Comparison of ENCODE assay signal across 11 mouse cellular contexts in the genomic region with DNA sequence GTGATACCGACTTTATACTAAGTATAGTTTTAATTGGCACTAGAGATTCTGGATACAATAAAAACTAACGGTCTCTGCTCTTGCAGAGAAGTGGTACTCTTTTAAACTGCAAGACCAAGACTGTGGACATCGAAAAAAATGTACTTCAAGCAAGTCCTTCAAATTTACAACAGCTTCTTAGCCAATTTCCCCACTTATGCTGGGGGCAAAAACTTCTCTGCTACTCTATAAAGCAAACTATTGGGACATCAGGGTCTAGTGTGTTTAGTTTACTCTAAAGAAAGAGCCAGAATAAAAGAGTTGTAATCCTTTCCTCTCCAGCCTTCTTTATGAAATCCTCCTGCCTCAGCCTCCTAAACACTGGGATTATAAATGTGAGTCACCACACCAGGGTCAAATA. TPM values are rescaled to one million over a fixed set of nuclear protein-coding genes. Genes with fewer than 3 reads are reported as not detected.
DNase-seq lines count a peak whose midpoint lies in the region; ATAC-seq and TF ChIP-seq lines count a peak whose summit lies in the region.
"Had no signal": no experiment of that assay in that cellular context is flagged by ENCODE, and none has a peak within 500 bp of the region (broad histone marks: within the 10 kb centered on the region; RNA-seq: fewer than 3 reads in every experiment).

No protein-coding gene starts in this region.

- H3K27ac ChIP-seq in lung, postnatal 0 days (ENCODE audit: low read length) = no peak overlapping the region
- H3K27ac ChIP-seq in hindbrain, embryonic 11.5 days (ENCODE audit: low read depth, low read length) = no peak overlapping the region
- H3K27ac ChIP-seq in liver, embryonic 16.5 days (ENCODE audit: low read length) = no peak overlapping the region

- no peak overlapping the region for H3K9ac ChIP-seq in lung, postnatal 0 days (replicated peaks; ENCODE audit: low read depth)
- no peak overlapping the region for H3K9ac ChIP-seq in hindbrain, embryonic 11.5 days (ENCODE audit: low read depth, low read length)
- no peak overlapping the region for H3K9ac ChIP-seq in liver, embryonic 16.5 days (ENCODE audit: low read depth, low read length)

- TF ChIP-seq CTCF in lung, postnatal 0 days (IDR thresholded peaks at IDR 0.05) = no peak

- H3K4me3 ChIP-seq in lung, postnatal 0 days (ENCODE audit: low read depth, low read length) = no peak overlapping the region
- H3K4me3 ChIP-seq in hindbrain, embryonic 11.5 days (ENCODE audit: low read depth, low read length) = 0 out of 2 replicates have a peak overlapping the region, but pooled peaks have one; percentile 94
- H3K4me3 ChIP-seq in liver, embryonic 16.5 days (ENCODE audit: low read depth, low read length) = no peak overlapping the region; the same call in 1 of the 2 replicates

- no peaks in the 10 kb centered on the region for H3K27me3 ChIP-seq in lung, postnatal 0 days (replicated peaks; ENCODE audit: insufficient read depth, low read length)
- H3K27me3 ChIP-seq in hindbrain, embryonic 11.5 days (ENCODE audit: control insufficient read depth, insufficient read depth, low read length) = no peaks in the 10 kb centered on the region
- H3K27me3 ChIP-seq in liver, embryonic 16.5 days (ENCODE audit: control insufficient read depth, insufficient read depth, low read depth, low read length) = no peaks in the 10 kb centered on the region

- peaks cover 30% of the 10 kb centered on the region for H3K36me3 ChIP-seq in lung, postnatal 0 days (ENCODE audit: insufficient read depth, low read length)
- peaks cover 10% of the 10 kb centered on the region for H3K36me3 ChIP-seq in hindbrain, embryonic 11.5 days (ENCODE audit: control insufficient read depth, insufficient read depth, low read length)
- peaks cover 46% of the 10 kb centered on the region for H3K36me3 ChIP-seq in liver, embryonic 16.5 days (ENCODE audit: control insufficient read depth, insufficient read depth)

- intact Hi-C loops in gastrocnemius, postnatal 14 days (cut with DNase I; ENCODE audit: low total_unique reads) = no loop called here

- peaks cover 15% of the 10 kb centered on the region for H3K4me1 ChIP-seq in lung, postnatal 0 days (ENCODE audit: insufficient read depth, low read depth, low read length)
- no peaks in the 10 kb centered on the region; the same call in 1 of the 2 replicates for H3K4me1 ChIP-seq in hindbrain, embryonic 11.5 days (replicated peaks; ENCODE audit: control insufficient read depth, insufficient read depth, low read length)
- H3K4me1 ChIP-seq in liver, embryonic 16.5 days (ENCODE audit: control insufficient read depth, low read depth, low read length) = peaks cover 22% of the 10 kb centered on the region

- no peaks in the 10 kb centered on the region for H3K9me3 ChIP-seq in lung, postnatal 0 days (ENCODE audit: low read length)
- H3K9me3 ChIP-seq in hindbrain, embryonic 11.5 days (ENCODE audit: control insufficient read depth, low read length) = no peaks in the 10 kb centered on the region
- no peaks in the 10 kb centered on the region for H3K9me3 ChIP-seq in liver, embryonic 16.5 days (replicated peaks; ENCODE audit: control insufficient read depth, low read length)

- TF ChIP-seq EP300 in lung, postnatal 0 days (IDR thresholded peaks at IDR 0.05) = peak; percentile 38; the same call in 1 of the 2 replicates

- DNase-seq in lung, postnatal 0 days (ENCODE audit: low spot score) = peak; percentile 81
- no peak for DNase-seq in lung, postnatal 10 days
- DNase-seq in hindbrain, embryonic 11.5 days (ENCODE audit: low spot score) = no peak
- DNase-seq in frontal cortex, postnatal 25 days (ENCODE audit: low spot score in 2 of 2) = no peak
- DNase-seq in gastrocnemius, postnatal 14 days = no peak
- DNase-seq in adrenal gland, postnatal 36 days = no peak
- DNase-seq: cerebellum, postnatal 10 days; kidney, adult 2 months had no signal

- peak overlapping the region; percentile 30 for H3K4me2 ChIP-seq in lung, postnatal 0 days (replicated peaks; ENCODE audit: low read depth, low read length)
- H3K4me2 ChIP-seq in hindbrain, embryonic 11.5 days (replicated peaks; ENCODE audit: low read depth, low read length) = peak overlapping the region; percentile 1; the same call in 1 of the 2 replicates
- H3K4me2 ChIP-seq in liver, embryonic 16.5 days (ENCODE audit: low read depth, low read length) = peak overlapping the region; percentile 89

- no peak for ATAC-seq in lung, postnatal 0 days
- no peak for ATAC-seq in hindbrain, embryonic 11.5 days (ENCODE audit: low FRiP score)
- no peak for ATAC-seq in liver, embryonic 16.5 days (ENCODE audit: low read depth)
- ATAC-seq: activated CD4-positive, CD25-positive, alpha-beta regulatory T cell, adult 4 months had no signal

- 63% methylated on average over 3 of the region's 3 CpGs for WGBS in lung, postnatal 0 days
- 90% methylated on average over 3 of the region's 3 CpGs for WGBS in hindbrain, embryonic 11.5 days
- 84% methylated on average over 3 of the region's 3 CpGs for WGBS in liver, embryonic 16.5 days (ENCODE audit: insufficient replicate concordance)

RNA-seq across cellular contexts. Expression of a gene that starts 2.6 kb away (rescaled TPM):
- polyA plus RNA-seq in lung, postnatal 0 days (2015; fragmentation: Nextera tagmentation; extraction: Ambion mirVana) = 28.3 and 39.6 TPM in 2 replicates
- 87.6 and 116 TPM in 2 replicates for polyA plus RNA-seq in hindbrain, embryonic 11.5 days (2014; fragmentation: Nextera tagmentation; extraction: Ambion mirVana)
- polyA plus RNA-seq in liver, embryonic 16.5 days (2015; fragmentation: Nextera tagmentation; extraction: Ambion mirVana) = 11.3 TPM in 2 replicates
- 10 to 100 TPM; 75.8 to 77.4 TPM for total RNA-seq in gastrocnemius, postnatal 14 days (2021)
- total RNA-seq in adrenal gland, postnatal 36 days (2021) = 100 to 1,000 TPM; 228 to 300 TPM

RNA-seq across cellular contexts. Expression of a gene that starts 27.8 kb away (rescaled TPM):
- polyA plus RNA-seq in lung, postnatal 0 days (2015; fragmentation: Nextera tagmentation; extraction: Ambion mirVana) = 54.3 and 64.5 TPM in 2 replicates
- 15.8 and 18.3 TPM in 2 replicates for polyA plus RNA-seq in hindbrain, embryonic 11.5 days (2014; fragmentation: Nextera tagmentation; extraction: Ambion mirVana)
- polyA plus RNA-seq in liver, embryonic 16.5 days (2015; fragmentation: Nextera tagmentation; extraction: Ambion mirVana) = 5.0 and 5.2 TPM in 2 replicates
- 10 to 100 TPM; 14.1 to 22.6 TPM for total RNA-seq in gastrocnemius, postnatal 14 days (2021)
- 1 to 10 TPM; 3.6 to 6.3 TPM for total RNA-seq in adrenal gland, postnatal 36 days (2021)
- total RNA-seq: monocyte, adult 5-6 weeks had no signal

RNA-seq across cellular contexts. Expression of a gene that starts 38.9 kb away (rescaled TPM):
- not detected in 2 replicates for polyA plus RNA-seq in lung, postnatal 0 days (2015; fragmentation: Nextera tagmentation; extraction: Ambion mirVana)
- polyA plus RNA-seq in hindbrain, embryonic 11.5 days (2014; fragmentation: Nextera tagmentation; extraction: Ambion mirVana) = not detected in 2 replicates
- not detected in 2 replicates for polyA plus RNA-seq in liver, embryonic 16.5 days (2015; fragmentation: Nextera tagmentation; extraction: Ambion mirVana)
- total RNA-seq in gastrocnemius, postnatal 14 days (2021) = under 1 TPM in 1 of 2 experiments, not detected in 1; 0.08 TPM
- 1 to 10 TPM in 1 of 2 experiments, under 1 TPM in 1; 0.30 to 2.3 TPM for total RNA-seq in adrenal gland, postnatal 36 days (2021)
- total RNA-seq: monocyte, adult 5-6 weeks had no signal
- polyA plus RNA-seq: activated CD4-positive, CD25-positive, alpha-beta regulatory T cell, adult 4 months had no signal

Comparison
In these comparisons a context has a peak if more than half of its experiments do, and no peak if none do; other contexts are left out.
1. H3K4me2 ChIP-seq: peak in every context shown above with its lines; median percentile 89 in liver, embryonic 16.5 days; 30 in lung, postnatal 0 days; 1 in hindbrain, embryonic 11.5 days.